Mouse (Mus musculus) ES-Bruce4 (cell line): ENCODE results near the gene Msi2.

Source experiments
- CTCF ChIP-seq: IDR thresholded peaks from one replicate; pipeline ENCODE4 v1.8.1; 2011; ENCODE audit warnings: low read depth, low read length
- POLR2A ChIP-seq: IDR thresholded peaks from one replicate; pipeline ENCODE4 v1.8.1; 2011; ENCODE audit warnings: low read length; ENCODE audit not compliant: insufficient read depth

GRCm38 (mm10) chr11:88622496-88622895 lies 95.8 kb downstream of the Msi2 start:
- TF ChIP-seq POLR2A (no peak), CTCF (no peak)
